Mouse (Mus musculus) midbrain, embryonic 13.5 days (tissue): Measurements from ENCODE around the gene Iffo1. TPM values are rescaled to one million over a fixed set of nuclear protein-coding genes. Genes with fewer than 3 reads are reported as not detected.
A peak's percentile ranks its signal among the peaks of the same experiment; 100 is the strongest.

Experiments
- ATAC-seq: fragments of 200-750 bp; cut with Nextera tagmentation; 2 replicates; pipeline ENCODE4 v1.8.0; 2017; ENCODE audit warnings: mild to moderate bottlenecking, moderate TSS enrichment, moderate library complexity
- H3K27ac ChIP-seq: fragments of 300-500 bp; sonication (generic); 2 replicates; pipeline ENCODE4 v1.5.1; 2015; ENCODE audit warnings: inconsistent platforms, mild to moderate bottlenecking, moderate library complexity
- H3K27me3 ChIP-seq: fragments of 300-500 bp; sonication (generic); 2 replicates; pipeline ENCODE4 v1.6.1; 2015; ENCODE audit warnings: mild to moderate bottlenecking, inconsistent platforms
- H3K36me3 ChIP-seq: fragments of 300-500 bp; sonication (generic); 2 replicates; pipeline ENCODE4 v1.6.1; 2015; ENCODE audit warnings: mild to moderate bottlenecking, inconsistent platforms
- H3K4me1 ChIP-seq: fragments of 300-500 bp; sonication (generic); replicated peaks from 2 replicates; pipeline ENCODE4 v1.6.1; 2015; ENCODE audit warnings: inconsistent platforms
- H3K4me2 ChIP-seq: fragments of 300-500 bp; sonication (generic); replicated peaks from 2 replicates; pipeline ENCODE4 v1.6.1; 2015; ENCODE audit warnings: moderate library complexity, mild to moderate bottlenecking, inconsistent platforms
- H3K4me3 ChIP-seq: fragments of 300-500 bp; sonication (generic); replicated peaks from 2 replicates; pipeline ENCODE4 v1.5.1; 2015; ENCODE audit warnings: mild to moderate bottlenecking, inconsistent platforms
- H3K9ac ChIP-seq: fragments of 300-500 bp; sonication (generic); replicated peaks from 2 replicates; pipeline ENCODE4 v1.6.1; 2015; ENCODE audit warnings: mild to moderate bottlenecking, inconsistent platforms
- H3K9me3 ChIP-seq: fragments of 300-500 bp; sonication (generic); 2 replicates; pipeline ENCODE4 v1.6.1; 2016; ENCODE audit warnings: mild to moderate bottlenecking, inconsistent platforms
- WGBS: fragments of 180-500 bp; shearing (Covaris S2); methylation state at CpG from one replicate; pipeline ENCODE4 v1.1.7; 2015; 5-methylcytosine and 5-hydroxymethylcytosine counted together
- polyA plus RNA-seq: library from polyadenylated mRNA; unstranded; fragments of >200 nt; fragmentation: Nextera tagmentation; extraction: Ambion mirVana; gene quantifications from 2 replicates; pipeline ENCODE4 v1.2.1, GENCODE M21; 2015

Gene Iffo1
- polyA plus RNA-seq, 1 experiment from 2014 or later = 19.3 TPM

DNA sequence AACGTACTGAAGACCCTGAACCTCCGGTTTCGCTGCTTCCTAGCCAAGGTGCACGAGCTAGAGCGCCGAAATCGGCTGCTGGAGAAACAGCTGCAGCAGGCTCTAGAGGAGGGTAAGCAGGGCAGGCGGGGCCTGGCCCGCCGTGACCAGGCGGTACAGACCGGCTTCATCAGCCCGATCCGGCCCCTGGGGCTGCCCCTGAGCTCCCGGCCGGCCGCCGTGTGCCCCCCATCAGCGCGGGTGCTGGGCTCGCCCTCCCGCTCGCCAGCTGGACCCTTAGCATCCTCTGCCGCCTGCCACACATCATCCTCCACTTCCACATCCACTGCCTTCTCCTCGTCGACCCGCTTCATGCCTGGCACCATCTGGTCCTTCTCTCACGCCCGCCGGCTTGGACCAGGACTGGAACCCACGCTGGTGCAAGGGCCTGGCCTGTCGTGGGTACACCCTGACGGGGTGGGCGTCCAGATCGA is 474 bp downstream of the Iffo1 start:
- Histone ChIP-seq H3K4me3 (peak overlapping the region; percentile 71), H3K4me1 (peaks cover 47% of the 10 kb centered on the region), H3K9me3 (no peaks in the 10 kb centered on the region), H3K36me3 (peaks cover 44% of the 10 kb centered on the region), H3K27ac (peak overlapping the region; percentile 87), H3K4me2 (peak overlapping the region; percentile 89), H3K9ac (peak overlapping the region; percentile 93), H3K27me3 (no peaks in the 10 kb centered on the region)
- WGBS = under 1% methylated on average over 35 of the region's 35 CpGs
- ATAC-seq = peak; percentile 80

DNA sequence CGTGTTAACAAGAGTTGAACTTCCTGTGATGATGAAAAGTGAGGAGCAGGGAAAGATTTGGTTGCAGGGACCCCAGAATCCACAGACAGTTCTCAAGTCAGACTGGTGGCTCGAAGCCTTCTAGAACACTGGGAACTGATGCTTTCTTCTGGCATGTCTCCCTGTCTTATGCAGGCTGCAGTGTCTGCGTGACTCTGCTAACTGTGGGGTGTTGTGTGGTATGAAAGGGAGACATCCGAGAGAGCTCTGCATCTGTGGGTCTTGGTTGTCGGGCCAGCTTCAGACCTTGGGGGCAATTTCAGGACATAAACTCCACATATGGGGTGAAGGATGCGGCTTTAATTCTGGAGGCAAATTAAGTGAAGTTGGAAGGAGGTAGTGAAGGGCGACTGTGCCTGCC is 1.1 kb downstream of the Iffo1 start:
- H3K4me3 ChIP-seq = peak overlapping the region; percentile 71
- H3K9me3 ChIP-seq = no peaks in the 10 kb centered on the region
- H3K9ac ChIP-seq = peak overlapping the region; percentile 93
- H3K27me3 ChIP-seq = no peaks in the 10 kb centered on the region
- peak overlapping the region; percentile 89 for H3K4me2 ChIP-seq
- ATAC-seq = no peak
- peaks cover 39% of the 10 kb centered on the region for H3K36me3 ChIP-seq
- H3K27ac ChIP-seq = peak overlapping the region; percentile 87; the same call in 1 of the 2 replicates
- 54% methylated on average over 7 of the region's 7 CpGs for WGBS
- peaks cover 47% of the 10 kb centered on the region for H3K4me1 ChIP-seq

DNA sequence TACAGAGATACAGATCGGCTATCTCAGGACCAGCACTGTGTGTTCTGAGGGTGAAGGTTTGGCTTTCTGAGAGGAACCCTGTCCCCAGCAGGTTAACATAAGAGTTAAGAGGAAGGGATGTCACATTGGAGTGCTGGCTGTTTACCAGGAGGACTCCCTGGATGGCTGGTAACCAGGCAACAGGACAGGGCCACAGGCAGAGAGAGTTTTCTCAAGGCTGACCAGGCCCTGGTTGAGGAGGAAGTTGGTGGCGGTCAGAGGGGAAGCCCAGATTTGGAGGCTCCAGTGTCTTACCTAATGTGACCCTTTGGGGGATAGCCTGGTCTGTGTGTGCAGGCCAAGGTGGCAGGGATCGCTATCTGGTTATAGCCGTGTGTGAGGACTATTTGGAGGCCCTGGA is 1.8 kb downstream of the Iffo1 start:
- H3K27me3 ChIP-seq = no peaks in the 10 kb centered on the region
- H3K4me2 ChIP-seq = peak overlapping the region; percentile 89
- H3K27ac ChIP-seq = no peak overlapping the region
- peaks cover 47% of the 10 kb centered on the region for H3K4me1 ChIP-seq
- WGBS = 82% methylated on average over 4 of the region's 4 CpGs
- no peaks in the 10 kb centered on the region for H3K9me3 ChIP-seq
- peak overlapping the region; percentile 71 for H3K4me3 ChIP-seq
- H3K36me3 ChIP-seq = peaks cover 39% of the 10 kb centered on the region
- peak overlapping the region; percentile 93 for H3K9ac ChIP-seq
- no peak for ATAC-seq

DNA sequence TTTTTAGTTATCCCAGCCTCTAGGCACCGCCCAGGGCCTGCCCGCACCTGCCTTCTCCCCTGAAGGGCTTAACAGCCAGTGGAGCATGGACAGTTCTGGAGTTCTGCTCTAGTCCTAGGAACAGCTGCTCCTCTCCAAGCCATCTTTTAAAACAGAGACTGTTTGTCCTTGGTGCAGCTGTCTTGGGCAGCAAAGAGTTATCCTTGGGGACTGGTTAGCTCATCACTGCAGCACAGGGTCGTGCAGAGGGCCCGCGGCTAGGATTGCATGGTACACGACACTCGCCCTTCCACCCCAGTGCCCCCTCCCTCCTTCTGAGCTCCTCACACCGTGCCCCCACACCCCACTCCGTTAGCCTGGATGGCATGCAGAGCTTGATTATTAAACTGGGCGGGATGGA is 2.3 kb downstream of the Iffo1 start:
- Histone ChIP-seq H3K4me1 (peaks cover 47% of the 10 kb centered on the region), H3K4me2 (peak overlapping the region; percentile 89), H3K27ac (peak overlapping the region; percentile 5; the same call in 1 of the 2 replicates), H3K9me3 (no peaks in the 10 kb centered on the region), H3K9ac (peak overlapping the region; percentile 93), H3K4me3 (peak overlapping the region; percentile 71), H3K36me3 (peaks cover 38% of the 10 kb centered on the region), H3K27me3 (no peaks in the 10 kb centered on the region)
- WGBS = 57% methylated on average over 10 of the region's 10 CpGs
- ATAC-seq = no peak

DNA sequence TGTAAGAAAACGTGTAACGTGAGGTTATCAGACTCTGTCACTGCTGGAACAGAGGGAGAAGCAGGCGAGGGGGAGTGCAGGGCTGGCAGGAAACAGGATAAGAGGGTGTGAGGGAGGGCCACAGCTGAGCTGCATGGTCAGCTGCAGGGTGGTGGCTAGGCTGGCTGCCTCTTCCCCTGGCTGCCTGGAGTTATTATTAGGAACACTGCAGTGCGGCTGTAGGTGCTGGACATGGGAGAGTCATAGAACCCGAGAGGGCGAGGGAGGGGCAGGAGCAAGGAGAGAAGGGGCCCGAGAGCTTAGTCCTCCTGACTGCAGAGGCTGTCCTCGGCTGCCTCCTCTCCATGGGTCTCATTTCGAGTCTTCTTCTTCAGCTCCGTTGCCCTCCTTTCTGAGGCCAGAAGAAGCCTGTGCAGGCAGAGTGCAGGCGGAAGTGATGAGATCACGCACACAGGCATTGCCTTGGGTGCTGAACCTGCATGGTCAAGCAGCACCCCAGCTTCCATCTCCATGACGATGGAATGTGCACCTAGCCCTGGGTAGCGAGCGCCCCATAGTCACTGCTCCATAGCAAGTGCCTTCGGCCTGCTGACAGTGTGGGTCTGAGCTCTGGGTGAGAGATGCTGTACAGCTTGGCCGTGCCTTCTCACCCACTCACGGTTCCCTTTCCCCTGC is 3.3 kb downstream of the Iffo1 start:
- Histone ChIP-seq H3K36me3 (peaks cover 39% of the 10 kb centered on the region), H3K27ac (peak overlapping the region; percentile 39), H3K9me3 (no peaks in the 10 kb centered on the region), H3K4me2 (peak overlapping the region; percentile 89), H3K9ac (peak overlapping the region; percentile 93), H3K27me3 (no peaks in the 10 kb centered on the region), H3K4me3 (no peak overlapping the region), H3K4me1 (peaks cover 47% of the 10 kb centered on the region)
- ATAC-seq = no peak
- whole genome bisulfite sequencing = 76% methylated on average over 18 of the region's 18 CpGs

DNA sequence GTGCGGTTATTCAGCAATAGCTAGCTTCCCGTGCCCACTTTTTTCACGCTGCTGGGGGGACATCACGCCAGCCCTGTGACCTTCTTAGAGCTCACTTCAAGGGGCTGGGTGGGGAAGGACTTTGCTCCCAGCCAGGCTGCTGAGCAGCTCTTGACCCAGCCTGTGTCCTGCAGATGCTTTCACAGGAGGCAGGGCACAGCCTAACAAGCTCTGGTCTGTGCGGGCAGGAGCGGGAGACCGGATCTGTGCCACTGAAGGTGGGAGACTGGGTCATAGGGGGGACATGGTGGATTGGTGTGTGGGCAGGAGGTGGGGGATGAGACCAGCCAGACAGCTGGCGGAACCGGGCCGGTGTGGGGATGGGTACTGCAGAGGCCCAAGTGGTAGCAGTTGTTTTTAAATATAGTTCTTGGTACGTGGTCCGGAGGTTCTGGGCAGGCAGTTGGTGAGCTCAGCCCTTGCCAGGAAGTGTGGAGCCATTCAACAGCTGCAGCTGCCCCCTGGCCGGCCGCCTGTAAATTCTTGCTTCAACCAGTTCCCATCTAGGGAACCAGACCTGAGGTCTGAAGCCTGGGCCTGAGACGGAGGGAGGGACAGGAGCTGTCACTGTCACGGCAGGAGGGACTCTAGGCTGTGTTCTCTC is 4.0 kb downstream of the Iffo1 start:
- Histone ChIP-seq H3K27me3 (no peaks in the 10 kb centered on the region), H3K27ac (peak overlapping the region; percentile 39; the same call in 1 of the 2 replicates), H3K36me3 (peaks cover 41% of the 10 kb centered on the region), H3K9me3 (no peaks in the 10 kb centered on the region), H3K4me1 (peaks cover 47% of the 10 kb centered on the region), H3K4me2 (peak overlapping the region; percentile 89; the same call in 1 of the 2 replicates), H3K9ac (peak overlapping the region; percentile 93), H3K4me3 (no peak overlapping the region)
- 81% methylated on average over 16 of the region's 16 CpGs for WGBS
- ATAC-seq = no peak

DNA sequence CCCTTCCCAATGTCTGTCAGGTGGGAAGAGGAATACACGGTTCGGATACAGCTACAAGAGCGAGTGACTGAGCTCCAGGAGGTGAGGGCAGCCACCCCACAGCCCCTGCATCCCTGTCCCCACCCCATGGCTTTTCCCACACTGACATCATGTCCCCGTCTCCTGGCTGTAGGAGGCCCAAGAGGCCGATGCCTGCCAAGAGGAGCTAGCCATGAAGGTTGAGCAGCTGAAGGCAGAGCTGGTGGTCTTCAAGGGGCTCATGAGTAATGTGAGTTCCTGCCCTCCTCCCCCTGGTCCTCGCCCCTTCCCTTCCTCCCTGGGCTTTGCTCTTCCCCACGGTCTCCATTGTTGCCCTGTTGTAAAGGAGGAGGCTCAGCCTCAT is 4.5 kb downstream of the Iffo1 start:
- Histone ChIP-seq H3K4me1 (peaks cover 44% of the 10 kb centered on the region), H3K4me2 (no peak overlapping the region), H3K27me3 (no peaks in the 10 kb centered on the region), H3K36me3 (peaks cover 39% of the 10 kb centered on the region), H3K4me3 (no peak overlapping the region), H3K9ac (peak overlapping the region; percentile 93; the same call in 1 of the 2 replicates), H3K27ac (no peak overlapping the region), H3K9me3 (no peaks in the 10 kb centered on the region)
- no peak for ATAC-seq
- WGBS = 78% methylated on average over 7 of the region's 7 CpGs

DNA sequence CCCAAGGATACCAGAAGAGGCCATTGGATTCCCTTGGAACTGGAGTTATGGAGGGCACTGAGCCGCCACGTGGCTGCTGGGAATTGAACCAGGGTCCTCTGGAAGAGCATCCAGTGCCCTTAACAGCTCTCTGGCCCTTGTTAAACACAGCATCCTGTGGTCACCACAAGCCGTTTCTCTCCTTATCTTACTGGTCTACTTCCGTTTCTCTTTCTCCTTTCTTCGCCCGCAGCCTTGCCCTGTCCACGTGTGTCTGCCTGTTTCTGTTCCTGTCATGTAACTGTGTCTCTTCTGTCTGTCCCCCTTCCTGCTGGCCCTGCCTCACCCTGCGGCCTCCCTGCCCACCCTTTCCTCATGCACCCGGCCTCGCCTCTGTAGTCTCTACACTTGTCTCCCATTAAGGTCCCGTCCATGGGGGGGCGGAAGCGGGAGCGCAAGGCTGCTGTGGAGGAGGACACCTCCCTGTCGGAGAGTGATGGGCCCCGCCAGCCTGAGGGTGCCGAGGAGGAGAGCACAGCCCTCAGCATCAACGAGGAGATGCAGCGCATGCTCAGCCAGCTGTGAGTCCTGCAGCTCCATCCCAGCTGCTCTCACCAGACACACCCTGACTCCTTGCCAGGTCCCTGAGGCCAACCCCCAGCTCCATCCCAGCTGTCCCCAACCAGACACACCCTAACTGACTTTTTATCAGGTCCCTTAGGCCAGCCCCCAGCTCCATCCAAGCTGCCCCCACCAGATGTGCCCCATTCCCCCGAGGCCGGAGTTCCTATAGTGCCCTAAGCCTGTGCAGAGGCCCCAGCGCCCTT is 7.4 kb downstream of the Iffo1 start:
- H3K27ac ChIP-seq = no peak overlapping the region
- 88% methylated on average over 22 of the region's 22 CpGs for WGBS
- H3K4me2 ChIP-seq = no peak overlapping the region
- no peaks in the 10 kb centered on the region for H3K27me3 ChIP-seq
- H3K4me3 ChIP-seq = no peak overlapping the region
- ATAC-seq = no peak
- H3K9ac ChIP-seq = no peak overlapping the region
- H3K4me1 ChIP-seq = peaks cover 30% of the 10 kb centered on the region
- peaks cover 46% of the 10 kb centered on the region for H3K36me3 ChIP-seq
- no peaks in the 10 kb centered on the region for H3K9me3 ChIP-seq

DNA sequence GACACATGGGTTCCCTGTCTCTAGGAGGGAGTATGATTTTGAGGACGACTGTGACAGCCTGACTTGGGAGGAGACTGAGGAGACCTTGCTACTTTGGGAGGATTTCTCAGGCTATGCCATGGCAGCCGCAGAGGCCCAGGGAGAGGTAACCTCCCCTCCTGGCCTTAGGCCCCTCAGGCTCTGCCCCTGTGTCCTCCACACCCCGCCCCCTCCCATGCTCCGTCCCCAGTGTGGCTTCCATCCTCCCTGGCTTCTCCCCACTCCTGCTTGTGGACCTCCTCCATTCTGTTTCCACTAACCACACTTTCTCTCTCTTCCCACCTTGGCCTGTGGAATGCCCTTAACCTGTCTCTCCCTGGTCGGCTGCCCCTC is 8.0 kb downstream of the Iffo1 start:
- Histone ChIP-seq H3K36me3 (peaks cover 50% of the 10 kb centered on the region), H3K9ac (no peak overlapping the region), H3K4me2 (no peak overlapping the region), H3K9me3 (no peaks in the 10 kb centered on the region), H3K4me1 (peaks cover 30% of the 10 kb centered on the region), H3K27ac (no peak overlapping the region), H3K4me3 (no peak overlapping the region), H3K27me3 (no peaks in the 10 kb centered on the region)
- no peak for ATAC-seq
- 79% methylated on average over 5 of the region's 5 CpGs for whole genome bisulfite sequencing

DNA sequence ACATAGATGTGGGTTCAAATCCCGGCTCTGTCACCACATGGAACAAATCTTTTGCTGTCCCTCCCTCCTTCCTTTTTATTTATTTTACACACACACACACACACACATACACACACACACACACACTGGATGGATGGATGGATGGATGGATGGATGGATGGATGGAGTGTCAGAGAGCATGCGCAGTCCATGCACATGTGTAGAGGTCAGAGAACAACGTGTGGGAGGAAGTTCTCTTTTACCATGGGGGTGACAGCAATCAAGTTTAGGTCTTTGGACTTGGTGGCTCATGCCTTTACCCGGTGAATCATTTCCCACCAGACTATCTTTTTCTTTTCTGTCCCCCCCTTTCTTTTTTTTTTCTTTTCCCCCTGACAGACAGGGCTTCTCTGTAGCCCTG is 8.6 kb downstream of the Iffo1 start:
- H3K4me3 ChIP-seq = no peak overlapping the region
- H3K9me3 ChIP-seq = no peaks in the 10 kb centered on the region
- no peaks in the 10 kb centered on the region for H3K27me3 ChIP-seq
- WGBS = 96% methylated on average over 4 of the region's 4 CpGs
- no peak overlapping the region for H3K4me2 ChIP-seq
- H3K4me1 ChIP-seq = peaks cover 23% of the 10 kb centered on the region
- ATAC-seq = no peak
- H3K36me3 ChIP-seq = peaks cover 54% of the 10 kb centered on the region
- H3K9ac ChIP-seq = no peak overlapping the region
- H3K27ac ChIP-seq = no peak overlapping the region

DNA sequence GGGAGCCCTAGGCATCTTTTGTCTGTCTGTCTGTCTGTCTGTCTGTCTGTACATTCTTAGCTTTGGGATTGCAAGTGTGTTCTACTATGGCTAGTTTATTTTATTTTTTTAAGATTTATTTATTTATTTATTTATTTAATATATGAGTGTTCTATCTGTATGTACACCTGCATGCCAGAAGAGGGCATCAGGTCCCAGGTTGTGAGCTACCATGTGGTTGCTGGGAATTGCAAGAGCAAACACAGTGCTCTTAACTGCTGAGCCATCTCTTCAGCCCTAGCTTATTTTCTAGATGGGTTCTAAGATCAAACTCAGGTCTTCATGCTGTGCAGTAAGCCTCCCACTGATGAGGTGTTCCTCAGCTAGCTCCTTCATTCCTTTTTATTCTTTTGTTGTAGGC is 9.5 kb downstream of the Iffo1 start:
- ATAC-seq = no peak
- peaks cover 60% of the 10 kb centered on the region for H3K36me3 ChIP-seq

DNA sequence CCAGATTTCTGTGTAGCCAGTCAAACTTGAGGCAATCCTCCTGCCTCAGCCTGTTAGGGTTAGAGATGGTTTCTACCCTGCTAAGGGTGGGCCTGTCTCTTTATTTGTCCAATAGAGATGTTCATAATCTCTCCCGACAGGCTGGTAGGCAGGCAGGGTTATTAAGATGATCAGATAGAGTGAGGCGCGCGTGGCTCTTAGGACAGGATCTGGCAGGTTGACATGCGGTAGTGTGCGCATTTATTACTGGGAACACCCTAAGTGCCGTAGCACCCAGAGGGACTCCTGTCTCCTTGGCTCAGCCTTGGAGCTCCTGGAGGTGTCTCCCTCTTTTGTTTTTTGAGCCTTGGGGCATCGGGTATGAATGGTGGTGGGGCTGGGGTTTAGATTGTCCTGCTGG is 10.2 kb downstream of the Iffo1 start:
- peaks cover 15% of the 10 kb centered on the region for H3K4me1 ChIP-seq
- peaks cover 64% of the 10 kb centered on the region for H3K36me3 ChIP-seq
- no peak overlapping the region for H3K9ac ChIP-seq
- no peak overlapping the region for H3K4me2 ChIP-seq
- H3K27ac ChIP-seq = no peak overlapping the region
- H3K4me3 ChIP-seq = no peak overlapping the region
- H3K27me3 ChIP-seq = no peaks in the 10 kb centered on the region
- no peak for ATAC-seq
- WGBS = 82% methylated on average over 8 of the region's 8 CpGs
- H3K9me3 ChIP-seq = no peaks in the 10 kb centered on the region

More for the DNA sequence above, 9.5 kb downstream of the Iffo1 start:
- H3K4me2 ChIP-seq = no peak overlapping the region
- H3K9me3 ChIP-seq = no peaks in the 10 kb centered on the region
- H3K27me3 ChIP-seq = no peaks in the 10 kb centered on the region
- H3K4me3 ChIP-seq = no peak overlapping the region
- H3K27ac ChIP-seq = no peak overlapping the region
- peaks cover 14% of the 10 kb centered on the region for H3K4me1 ChIP-seq
- no peak overlapping the region for H3K9ac ChIP-seq
